Mouse (Mus musculus) 3T3-L1 (cell line): ENCODE data around the gene Rab11fip4.

Experiments used
- DNase-seq: peaks from one replicate; pipeline ENCODE4 v3.0.0-alpha.2; 2015; ENCODE audit warnings: low read depth, low spot score

Rab11fip4 gene

DNA sequence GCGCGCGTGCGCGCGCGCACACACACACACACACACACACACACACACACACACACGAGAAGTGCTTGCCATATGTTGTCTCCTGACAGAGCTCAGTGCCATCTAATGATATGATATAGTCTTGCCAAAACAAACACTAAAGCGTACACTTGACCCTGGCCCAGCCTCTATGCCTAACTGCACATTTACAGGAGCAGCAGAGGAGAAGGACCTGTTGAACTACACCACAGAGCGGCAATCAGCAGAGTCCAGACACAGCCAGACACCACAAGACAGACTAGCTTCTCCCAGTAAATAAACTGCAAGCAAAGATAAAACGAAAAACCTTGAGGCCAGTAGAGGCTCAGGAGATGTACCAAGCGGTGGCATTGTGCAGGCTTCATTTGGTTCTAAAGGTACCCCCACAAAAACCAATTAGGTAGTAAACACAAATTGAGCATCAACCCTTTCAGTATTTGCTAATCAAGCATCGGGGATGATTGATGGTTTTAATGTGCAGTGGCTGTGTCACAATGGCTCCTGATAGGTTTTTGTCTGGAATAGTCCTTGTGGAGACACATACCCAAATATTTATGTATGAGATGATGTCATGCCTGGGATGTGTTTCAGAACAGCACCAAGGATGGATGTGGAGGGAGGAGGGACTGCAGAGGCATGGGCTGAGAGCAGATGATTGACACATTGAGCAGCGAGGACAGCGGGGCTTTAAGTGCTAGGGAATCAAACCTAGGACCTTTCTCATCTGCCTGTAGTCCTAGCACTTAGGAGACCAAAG, 145.4 kb downstream of the Rab11fip4 start:
- peak; percentile 89 for DNase-seq

DNA sequence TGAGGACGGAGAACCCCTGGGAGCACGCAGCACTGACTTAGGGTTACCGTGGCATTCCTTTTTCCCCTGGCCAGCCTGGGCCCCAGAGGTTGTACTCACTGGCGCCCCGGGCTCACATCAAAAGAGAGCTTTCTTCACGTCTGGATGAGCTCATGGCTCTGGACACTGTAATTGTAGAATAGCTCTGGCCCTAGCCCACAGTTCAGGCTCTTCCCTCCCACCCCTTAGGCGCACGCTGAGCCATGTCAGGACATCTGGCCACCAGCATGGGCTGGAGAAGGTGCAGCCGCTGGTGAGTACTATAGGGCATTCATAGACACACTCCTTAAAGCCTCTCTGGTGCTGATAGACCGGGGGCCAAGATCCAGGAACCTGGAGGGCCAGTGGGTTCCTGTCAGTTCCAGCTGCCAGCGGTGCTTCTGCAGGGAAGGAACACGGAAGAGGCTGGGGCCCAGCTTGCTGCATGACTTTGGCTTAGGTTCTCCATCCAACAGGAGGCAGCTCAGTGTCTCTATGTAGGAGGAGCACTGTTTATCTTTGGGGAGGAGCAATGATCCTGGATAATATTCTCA, 146.2 kb downstream of the Rab11fip4 start:
- peak; percentile 76 for DNase-seq

DNA sequence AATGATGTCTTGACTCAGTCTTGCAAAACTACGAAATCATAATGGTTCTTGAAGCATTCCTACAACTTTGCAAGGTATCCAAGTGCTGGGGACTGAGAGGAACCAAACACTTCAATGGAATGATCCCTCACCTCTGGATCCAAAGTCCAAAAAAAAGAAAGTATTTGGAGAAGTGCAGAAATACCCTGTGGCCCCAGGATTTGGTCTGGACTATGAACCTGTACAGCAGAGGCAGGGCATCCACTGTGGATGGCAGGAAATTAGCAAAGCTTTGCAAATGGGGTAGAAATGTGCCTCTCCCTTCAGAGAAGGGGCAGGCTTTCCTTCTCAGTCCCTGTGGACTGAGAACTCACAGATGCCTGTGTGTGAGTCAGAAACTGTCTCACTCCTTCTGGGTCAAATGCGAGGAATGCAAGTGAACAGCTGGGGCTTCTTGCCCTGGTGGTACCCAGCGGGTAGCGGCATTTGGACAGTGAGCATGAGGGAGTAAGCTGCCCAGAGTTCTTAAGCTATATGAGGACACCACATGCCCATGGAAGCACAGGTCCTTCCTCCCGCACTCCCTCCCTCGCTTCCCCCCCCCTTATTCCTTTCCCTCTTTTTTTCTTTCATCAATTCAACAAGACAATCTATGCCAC, 147.0 kb downstream of the Rab11fip4 start:
- DNase-seq = peak; percentile 92

DNA sequence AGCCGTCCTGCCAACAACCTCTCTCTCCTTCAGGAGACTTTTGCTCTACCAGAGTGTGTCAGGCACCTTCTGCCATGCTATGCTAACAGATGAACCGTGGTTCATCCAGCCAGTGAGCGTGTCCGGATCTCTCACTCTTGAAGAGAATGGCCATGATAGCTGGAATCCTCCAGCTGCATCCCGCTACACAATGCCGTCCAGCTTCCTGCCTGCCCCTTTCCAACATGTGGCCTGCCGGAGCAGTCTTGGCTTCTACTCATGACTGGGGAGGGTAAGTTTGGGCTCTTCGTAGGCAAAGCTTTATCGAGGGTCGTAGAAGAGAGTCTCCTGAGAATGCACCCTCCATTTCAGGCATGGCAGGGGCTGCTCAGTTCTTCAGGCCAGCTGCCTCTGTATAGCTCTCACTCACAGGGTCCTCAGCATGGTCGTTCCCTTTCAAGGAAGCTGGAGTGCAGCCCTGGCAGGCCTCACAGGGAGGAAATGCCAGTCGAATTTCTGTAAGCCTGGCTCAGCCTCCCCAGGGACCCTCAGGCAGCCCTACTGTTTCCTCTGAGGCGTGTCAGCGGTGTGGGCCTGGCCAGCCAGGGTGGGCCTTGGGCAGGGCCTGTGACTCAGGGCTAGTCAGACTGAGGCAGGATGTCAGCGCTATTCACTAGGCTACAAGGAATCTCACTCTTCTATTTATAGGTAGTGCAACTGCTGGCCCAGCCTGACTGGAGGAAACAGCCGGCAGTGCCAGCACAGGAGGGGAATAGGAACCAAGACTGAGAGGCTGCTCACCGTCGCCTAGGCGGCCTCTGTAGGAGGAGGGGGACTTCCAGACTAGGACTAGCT, 147.9 kb downstream of the Rab11fip4 start:
- DNase-seq = peak; percentile 98

DNA sequence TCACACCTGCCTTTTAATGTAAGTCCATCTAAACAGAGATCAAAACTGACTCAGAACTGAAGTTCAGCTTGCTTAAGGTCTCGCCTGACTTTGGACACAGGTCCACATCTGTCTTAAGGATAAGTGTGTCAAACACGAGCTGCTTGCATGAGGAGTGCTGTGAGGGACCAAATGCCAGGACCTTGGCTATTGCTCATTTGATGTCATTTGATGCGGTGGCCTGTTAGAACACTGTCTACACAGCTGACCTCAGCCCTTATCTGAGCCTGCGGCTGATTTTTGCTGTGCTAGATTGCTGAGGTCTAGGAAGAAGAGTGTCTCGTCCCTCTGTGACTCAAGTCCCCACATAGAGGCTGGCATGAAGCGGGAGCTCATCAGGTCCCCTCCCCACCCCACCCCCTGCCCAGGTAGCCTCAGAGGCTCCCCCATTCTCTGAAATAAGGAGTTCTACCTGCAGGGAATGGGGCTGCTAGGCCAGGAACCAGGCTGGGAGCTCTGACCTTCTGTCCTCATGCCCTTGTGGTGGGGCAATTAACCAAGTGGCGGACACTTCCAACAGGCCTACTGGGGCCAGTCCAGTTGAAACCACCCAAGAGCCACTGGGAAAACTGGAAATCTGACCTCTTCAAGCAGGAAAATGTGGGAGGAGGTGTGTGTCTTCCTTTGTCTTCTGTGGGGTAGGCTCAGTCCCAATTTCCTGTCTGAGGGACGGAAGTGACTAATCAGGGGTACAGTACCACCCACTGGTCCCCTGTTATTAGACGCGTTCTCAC, 149.9 kb downstream of the Rab11fip4 start:
- no peak for DNase-seq

DNA sequence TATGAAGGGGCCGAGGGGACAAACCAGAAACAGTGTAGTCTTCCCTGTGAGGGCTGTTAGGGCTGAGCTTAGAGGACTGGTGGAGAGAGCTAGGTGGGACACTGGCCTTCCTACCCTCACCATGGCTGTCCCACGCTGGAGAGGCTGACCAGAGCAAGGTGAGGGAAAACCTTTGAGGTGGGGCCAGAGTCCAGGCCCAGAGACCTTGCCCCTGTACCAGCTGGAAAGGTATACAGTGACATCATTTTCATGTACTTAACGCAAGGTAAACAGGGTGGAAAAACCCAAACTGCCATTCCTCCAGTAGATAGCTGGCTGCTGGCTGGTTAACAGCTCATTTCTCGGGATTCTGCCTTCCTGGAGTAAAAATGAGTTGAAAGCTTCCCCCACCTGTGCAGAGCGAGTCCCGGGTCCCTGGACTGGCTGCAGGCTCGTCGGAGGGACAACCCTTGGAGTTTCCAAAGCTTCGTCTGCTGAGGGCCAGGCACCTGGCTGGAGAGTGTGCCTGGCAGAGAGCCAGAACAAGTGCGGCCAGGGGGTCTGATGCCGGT, 155.6 kb downstream of the Rab11fip4 start:
- no peak for DNase-seq
